Mouse (Mus musculus) CH12.LX (cell line): ENCODE data around the gene Medag. TPM values are rescaled to one million over a fixed set of nuclear protein-coding genes. Genes with fewer than 3 reads are reported as not detected.

Experiments used
- DNase-seq: peaks from one replicate; pipeline ENCODE4 v3.0.0-alpha.2; 2013; ENCODE audit errors: extremely low read depth
- H3K27ac ChIP-seq: 2 replicates; pipeline ENCODE4 v1.5.1; 2012; ENCODE audit warnings: low read depth, mild to moderate bottlenecking, control low read depth, moderate library complexity; ENCODE audit not compliant: insufficient read depth
- H3K27me3 ChIP-seq: replicated peaks from 2 replicates; pipeline ENCODE3; 2012; ENCODE audit warnings: inconsistent platforms
- H3K36me3 ChIP-seq, 2 experiments: replicated peaks in 1 of 2; 2 replicates each; pipeline versions ENCODE3 to v1.6.1; 2012; ENCODE audit warnings: inconsistent platforms in 1 of 2, low read length in 1 of 2, mild to moderate bottlenecking in 1 of 2, mixed read lengths in 1 of 2, moderate library complexity in 1 of 2; ENCODE audit not compliant: control insufficient read depth in 1 of 2, insufficient read depth in 1 of 2
- H3K4me1 ChIP-seq, 2 experiments: 2 replicates each; pipeline ENCODE4 v1.6.1; 2012; ENCODE audit warnings: inconsistent platforms in 1 of 2, moderate library complexity in 1 of 2; ENCODE audit not compliant: insufficient read depth in 2 of 2, control insufficient read depth in 1 of 2
- H3K4me2 ChIP-seq: 2 replicates; pipeline ENCODE4 v1.6.1; 2012; ENCODE audit warnings: low read depth, mild to moderate bottlenecking, control low read depth; ENCODE audit not compliant: poor library complexity, insufficient read depth, severe bottlenecking
- H3K4me3 ChIP-seq, 3 experiments: fragments of 150-350 bp in 1 of 3; sonication (generic) in 1 of 3; replicated peaks in 1 of 3; 2 replicates each; pipeline versions ENCODE3 to v1.5.1; 2011 to 2012; ENCODE audit warnings: low read depth in 2 of 3, low read length in 2 of 3, mild to moderate bottlenecking in 2 of 3, moderate library complexity in 2 of 3, control low read depth in 1 of 3, improper control_type of control experiment in 1 of 3, inconsistent platforms in 1 of 3, mixed read lengths in 1 of 3; ENCODE audit not compliant: poor library complexity in 1 of 3
- H3K79me2 ChIP-seq: replicated peaks from 2 replicates; pipeline ENCODE4 v1.6.1; 2012; ENCODE audit warnings: mild to moderate bottlenecking, moderate library complexity; ENCODE audit not compliant: control insufficient read depth, poor library complexity, insufficient read depth, severe bottlenecking; ENCODE audit errors: extremely low read depth
- H3K9ac ChIP-seq: 2 replicates; pipeline ENCODE4 v1.6.1; 2012; ENCODE audit warnings: low read depth, mild to moderate bottlenecking, control low read depth, moderate library complexity; ENCODE audit not compliant: insufficient read depth
- H3K9me3 ChIP-seq: replicated peaks from 2 replicates; pipeline ENCODE3; 2012; ENCODE audit warnings: low read length, inconsistent platforms, mixed read lengths
- CHD1 ChIP-seq: IDR thresholded peaks from 2 replicates; pipeline ENCODE4 v1.6.1; 2012; ENCODE audit warnings: low read depth, low read length, improper control_type of control experiment, inconsistent platforms
- CTCF ChIP-seq, 2 experiments: IDR thresholded peaks in 1 of 2; conservative IDR thresholded peaks in 1 of 2; 2 replicates each; pipeline ENCODE4 v1.5.1; 2011 to 2012; ENCODE audit warnings: low read depth in 2 of 2, low read length in 2 of 2, improper control_type of control experiment in 1 of 2, inconsistent platforms in 1 of 2, mild to moderate bottlenecking in 1 of 2, moderate library complexity in 1 of 2
- E2F4 ChIP-seq: IDR thresholded peaks from 2 replicates; pipeline ENCODE4 v1.6.1; 2011; ENCODE audit warnings: low read depth, low read length, improper control_type of control experiment; ENCODE audit not compliant: insufficient replicate concordance
- ELF1 ChIP-seq: IDR thresholded peaks from 2 replicates; pipeline ENCODE4 v1.6.1; 2014; ENCODE audit warnings: low read depth, mild to moderate bottlenecking, inconsistent platforms, low read length, improper control_type of control experiment
- ETS1 ChIP-seq: conservative IDR thresholded peaks from 2 replicates; pipeline ENCODE4 v1.6.1; 2012; ENCODE audit warnings: low read depth, mild to moderate bottlenecking, inconsistent platforms, low read length, improper control_type of control experiment, moderate library complexity
- MAFK ChIP-seq: IDR thresholded peaks from 2 replicates; pipeline ENCODE4 v1.6.1; 2011; ENCODE audit warnings: low read length, improper control_type of control experiment; ENCODE audit not compliant: insufficient replicate concordance
- MAX ChIP-seq: IDR thresholded peaks from 2 replicates; pipeline ENCODE4 v1.6.1; 2011; ENCODE audit warnings: low read length, improper control_type of control experiment
- MAZ ChIP-seq: IDR thresholded peaks from 2 replicates; pipeline ENCODE4 v1.6.1; 2012; ENCODE audit warnings: low read depth, mild to moderate bottlenecking, inconsistent platforms, low read length, improper control_type of control experiment, moderate library complexity
- MXI1 ChIP-seq: IDR thresholded peaks from 2 replicates; pipeline ENCODE4 v1.6.1; 2011; ENCODE audit warnings: mild to moderate bottlenecking, low read depth, low read length, improper control_type of control experiment
- MYC ChIP-seq: IDR thresholded peaks from 2 replicates; pipeline ENCODE4 v1.6.1; 2011; ENCODE audit warnings: low read depth, mild to moderate bottlenecking, improper control_type of control experiment, low read length
- NELFE ChIP-seq: IDR thresholded peaks from 2 replicates; pipeline ENCODE4 v1.6.1; 2011; ENCODE audit warnings: low read depth, low read length, improper control_type of control experiment
- RAD21 ChIP-seq: IDR thresholded peaks from 2 replicates; pipeline ENCODE4 v1.6.1; 2011; ENCODE audit warnings: low read depth, mild to moderate bottlenecking, low read length, improper control_type of control experiment, moderate library complexity
- RCOR1 ChIP-seq: conservative IDR thresholded peaks from 2 replicates; pipeline ENCODE4 v1.6.1; 2012; ENCODE audit warnings: low read depth, mild to moderate bottlenecking, inconsistent platforms, low read length, improper control_type of control experiment
- SIN3A ChIP-seq: IDR thresholded peaks from 2 replicates; pipeline ENCODE4 v1.6.1; 2012; ENCODE audit warnings: low read length, improper control_type of control experiment, inconsistent platforms
- SMC3 ChIP-seq: IDR thresholded peaks from 2 replicates; pipeline ENCODE4 v1.6.1; 2011; ENCODE audit warnings: low read depth, low read length, improper control_type of control experiment
- USF1 ChIP-seq: IDR thresholded peaks from 2 replicates; pipeline ENCODE4 v1.6.1; 2014; ENCODE audit warnings: low read depth, mild to moderate bottlenecking, inconsistent platforms, low read length, improper control_type of control experiment
- ZC3H11A ChIP-seq: IDR thresholded peaks from 2 replicates; pipeline ENCODE4 v1.6.1; 2012; ENCODE audit warnings: low read depth, mild to moderate bottlenecking, inconsistent platforms, low read length, improper control_type of control experiment
- dilution Hi-C: fragments of 300-500 bp; cut with MboI; formaldehyde crosslinking; loops from 2 replicates; pipeline ENCODE4 v1.14.3; 2020; ENCODE audit warnings: low sequenced_read_pairs; ENCODE audit not compliant: extremely low pct_unique_long_range_greater_than_20kb, extremely low pct_ligation_motif_present
- in situ Hi-C: fragments of 300-500 bp; cut with MboI; formaldehyde crosslinking; loops from 3 replicates; pipeline ENCODE4 v1.14.3; 2019; ENCODE audit warnings: low sequenced_read_pairs, low pct_ligation_motif_present, low pct_unique_long_range_greater_than_20kb, mixed read lengths
- polyA plus RNA-seq: library from polyadenylated mRNA; unstranded; fragments of >175 nt; gene quantifications from 2 replicates; pipeline ENCODE4 v1.2.1, GENCODE M21; 2012; ENCODE audit warnings: low read depth; ENCODE audit not compliant: insufficient read length
- total RNA-seq, 2 experiments: library from RNA; depleted of rRNA; stranded (reverse); fragments of 300-350 nt in 1 of 2; fragments of >200 nt in 1 of 2; gene quantifications; 2 replicates each; pipeline ENCODE4 v1.2.3; 2012 to 2014

Gene Medag
- total and polyA plus RNA-seq, 3 experiments = not detected

DNA sequence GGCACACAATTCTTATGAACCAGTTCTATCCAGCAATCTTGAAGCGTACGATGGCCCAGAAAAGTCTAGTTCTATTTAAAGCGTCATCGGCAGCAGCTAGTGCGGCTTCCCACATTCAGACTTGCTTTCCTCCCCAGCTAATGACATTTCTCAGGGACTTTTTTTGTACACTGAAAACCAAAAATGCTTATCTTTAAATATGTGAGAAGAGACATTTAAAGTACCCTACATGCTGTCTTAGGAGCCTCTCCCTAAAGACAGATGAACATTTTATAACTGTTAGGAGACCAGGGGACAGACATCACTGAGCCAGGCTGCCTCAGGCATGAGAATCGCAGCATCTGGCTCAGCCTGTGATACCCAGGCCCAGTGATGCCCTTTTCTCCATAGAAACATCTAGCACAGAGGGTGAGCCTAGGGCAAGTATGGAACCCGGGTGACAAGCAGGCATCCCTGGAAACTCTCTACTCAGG is 39.7 kb downstream of the Medag start:
- no peak overlapping the region for H3K27ac ChIP-seq
- peaks cover 1% of the 10 kb centered on the region for H3K27me3 ChIP-seq
- H3K79me2 ChIP-seq = no peaks in the 10 kb centered on the region
- no peaks in the 10 kb centered on the region for H3K36me3 ChIP-seq
- dilution Hi-C loops = no loop called here
- in situ Hi-C loops = loop anchor here (10.0 kb wide), 1 partner anchor 74 kb away; the partner anchor contains the start of gene Wdr95
- no peak overlapping the region for H3K9ac ChIP-seq
- no peaks in the 10 kb centered on the region for H3K4me1 ChIP-seq
- H3K4me2 ChIP-seq = no peak overlapping the region
- TF ChIP-seq USF1 (no peak), MYC (no peak), SMC3 (no peak), ETS1 (no peak), RCOR1 (no peak), ZC3H11A (no peak), MAZ (no peak), E2F4 (no peak), NELFE (no peak), CHD1 (no peak), MXI1 (no peak), MAFK (no peak), RAD21 (no peak), ELF1 (no peak), SIN3A (no peak)
- no peak for DNase-seq
- no peak overlapping the region for H3K4me3 ChIP-seq
- H3K9me3 ChIP-seq = peaks cover 5% of the 10 kb centered on the region

DNA sequence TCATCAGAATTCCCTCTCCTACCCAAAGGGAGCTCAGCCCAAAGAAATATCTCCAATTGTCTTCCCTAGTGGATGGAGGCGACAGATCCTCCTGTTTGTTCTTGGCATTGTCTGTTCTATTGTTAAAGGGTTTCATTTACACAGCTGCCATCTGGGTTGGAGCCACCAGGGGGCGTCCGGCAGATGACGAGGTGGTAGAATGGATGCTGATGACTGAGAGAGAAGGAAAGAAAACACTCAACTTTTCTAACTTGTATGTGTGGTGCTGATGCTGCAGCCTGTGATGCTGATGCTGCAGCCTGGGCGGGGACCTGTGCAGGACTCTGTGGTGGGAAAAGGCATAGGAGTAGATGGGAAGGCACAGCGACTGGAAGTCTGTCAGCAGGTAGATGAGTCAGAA is 42.7 kb downstream of the Medag start:
- H3K79me2 ChIP-seq = no peaks in the 10 kb centered on the region
- peak; percentile 59 for DNase-seq
- no peaks in the 10 kb centered on the region for H3K4me1 ChIP-seq
- H3K4me3 ChIP-seq = no peak overlapping the region
- H3K9me3 ChIP-seq = peaks cover 2% of the 10 kb centered on the region
- TF ChIP-seq MAX (no peak), ETS1 (no peak), CTCF (conservative IDR thresholded peaks at IDR 0.05 in 1 of 2, IDR thresholded peaks at IDR 0.05 in 1 of 2; ENCODE audit: low read depth in 2 of 2, low read length in 2 of 2) (peak; percentile 75 to 80), MXI1 (no peak), SMC3 (peak; percentile 86), RAD21 (peak; percentile 48)
- H3K36me3 ChIP-seq = no peaks in the 10 kb centered on the region
- peaks cover 1% of the 10 kb centered on the region for H3K27me3 ChIP-seq
- H3K27ac ChIP-seq = no peak overlapping the region
- in situ Hi-C loops = loop anchor here (10.0 kb wide), 1 partner anchor 71 kb away; the partner anchor contains the start of gene Wdr95
- dilution Hi-C loops = no loop called here
- no peak overlapping the region for H3K4me2 ChIP-seq
- no peak overlapping the region for H3K9ac ChIP-seq
